Mouse (Mus musculus) kidney, adult 2 months (tissue): ENCODE measurements at regions not wholly inside any gene's neighbourhood (a gene's known extent, or its start where the extent isn't known, plus 50 kb on each side); places are given as distances from the start of the nearest gene placed in this dataset.

Source experiments
- CTCF ChIP-seq: fragments of 200-500 bp; conservative IDR thresholded peaks from 2 replicates; pipeline ENCODE4 v1.5.1; 2011; ENCODE audit warnings: low read depth, mild to moderate bottlenecking, control low read depth, low read length, moderate library complexity, mixed read lengths; ENCODE audit not compliant: insufficient read depth, insufficient read length
- POLR2A ChIP-seq: fragments of 200-500 bp; IDR thresholded peaks from one replicate; pipeline ENCODE4 v1.6.1; 2011; ENCODE audit warnings: low read depth, low read length, control low read depth

DNA sequence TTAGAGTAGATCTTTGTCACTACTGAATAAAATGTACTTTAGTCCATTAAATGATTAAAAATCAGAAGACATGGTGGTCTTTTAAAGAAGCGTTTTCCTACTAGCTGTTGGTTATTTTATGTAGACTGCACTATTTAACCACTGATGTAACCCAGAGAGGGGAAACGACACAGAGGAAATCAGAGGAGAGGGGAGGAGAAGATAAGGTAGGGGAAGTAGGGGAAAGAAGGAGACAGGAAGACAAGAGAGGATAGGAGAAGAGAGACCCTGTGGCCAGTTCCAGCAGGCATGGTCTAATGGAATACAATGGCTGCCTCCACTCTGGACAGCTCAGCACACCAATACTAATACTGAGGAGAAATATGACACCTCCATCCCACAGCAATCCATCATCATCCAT is 208.6 kb upstream of the Btg1 start:
- TF ChIP-seq CTCF (no peak), POLR2A (no peak)
